Mouse (Mus musculus) hindlimb bud, embryonic 11.5 days (tissue): ENCODE measurements around the gene Theg.

Experiments used
- DNase-seq: peaks from one replicate; pipeline ENCODE4 v3.0.0-alpha.2; 2012; ENCODE audit warnings: low read depth, low spot score; ENCODE audit errors: extremely low spot score

The Theg gene

DNA sequence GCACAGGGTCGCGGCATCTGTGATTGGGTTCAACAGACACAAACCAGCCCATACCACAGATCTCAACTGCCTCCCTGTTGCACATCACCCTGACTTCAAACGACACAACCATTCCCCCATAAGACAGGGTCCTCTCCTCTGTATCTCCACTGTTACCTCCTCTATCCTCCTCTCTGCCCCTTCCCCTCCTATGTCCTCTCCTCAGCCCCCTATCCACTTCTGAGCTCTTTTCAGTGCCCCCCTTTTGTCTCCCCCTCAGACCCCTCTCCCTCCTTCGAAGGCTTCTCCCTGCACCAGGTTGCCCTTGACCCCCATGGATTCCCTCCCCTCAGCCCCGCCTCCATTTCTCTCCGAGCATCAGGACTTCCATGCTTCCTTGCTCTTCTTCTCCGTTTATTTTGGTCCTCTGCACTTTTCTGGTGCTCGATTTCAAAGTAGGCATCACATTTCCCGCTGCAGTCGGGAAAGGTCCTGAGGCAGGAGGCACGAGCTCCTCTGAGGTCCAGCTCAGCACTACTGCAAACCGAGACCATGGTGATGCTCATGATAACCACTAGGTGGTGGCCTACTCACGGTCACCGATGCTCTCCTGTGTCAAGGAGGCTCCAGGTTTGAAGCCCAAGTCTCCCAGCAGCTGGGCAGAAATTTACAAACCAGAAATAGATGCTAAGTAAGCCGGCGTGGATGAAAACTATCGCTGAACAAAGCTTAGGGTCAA, 7.9 kb upstream of the Theg start:
- peak; percentile 52 for DNase-seq

DNA sequence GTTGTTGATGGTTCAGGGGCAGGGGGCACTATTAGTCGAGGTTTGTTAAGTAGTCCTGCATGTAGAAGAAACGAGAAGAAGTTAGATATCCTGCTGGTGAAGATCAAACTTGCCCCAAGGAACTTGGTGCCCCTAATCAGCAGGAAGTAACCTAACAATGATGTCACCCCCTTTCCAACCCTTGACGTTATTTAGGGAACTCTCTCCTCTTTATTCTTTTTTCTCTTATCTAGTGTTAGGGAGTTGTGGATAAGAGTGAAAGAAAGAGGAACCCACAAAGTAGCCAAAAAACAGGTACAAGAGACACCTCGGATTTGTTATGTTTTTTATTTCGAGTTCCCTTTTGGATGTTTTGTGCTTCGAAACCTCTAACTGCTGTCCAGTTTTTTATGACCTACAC, 7.0 kb upstream of the Theg start:
- DNase-seq, result no peak

DNA sequence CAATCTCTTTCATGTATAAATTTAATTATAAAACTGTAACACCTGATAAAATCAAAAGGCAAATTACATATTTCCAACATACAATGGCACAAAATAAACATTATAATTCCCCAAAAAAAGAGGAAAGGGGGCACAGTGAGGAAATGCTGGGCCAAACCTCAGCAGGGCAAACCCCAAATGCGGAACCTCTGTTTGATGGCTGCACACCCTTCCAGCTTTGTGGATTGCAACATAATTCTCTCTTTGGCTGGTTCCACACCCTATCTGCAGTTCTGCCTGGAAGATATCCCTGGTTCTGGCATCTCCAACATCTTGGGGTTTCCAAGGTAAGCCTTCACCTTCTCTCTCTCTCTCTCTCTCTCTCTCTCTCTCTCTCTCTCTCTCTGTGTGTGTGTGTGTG, 3.6 kb upstream of the Theg start:
- no peak for DNase-seq

GRCm38 (mm10) chr10:79587752-79588126, 608 bp upstream of the Theg start:
- DNase-seq, result no peak

DNA sequence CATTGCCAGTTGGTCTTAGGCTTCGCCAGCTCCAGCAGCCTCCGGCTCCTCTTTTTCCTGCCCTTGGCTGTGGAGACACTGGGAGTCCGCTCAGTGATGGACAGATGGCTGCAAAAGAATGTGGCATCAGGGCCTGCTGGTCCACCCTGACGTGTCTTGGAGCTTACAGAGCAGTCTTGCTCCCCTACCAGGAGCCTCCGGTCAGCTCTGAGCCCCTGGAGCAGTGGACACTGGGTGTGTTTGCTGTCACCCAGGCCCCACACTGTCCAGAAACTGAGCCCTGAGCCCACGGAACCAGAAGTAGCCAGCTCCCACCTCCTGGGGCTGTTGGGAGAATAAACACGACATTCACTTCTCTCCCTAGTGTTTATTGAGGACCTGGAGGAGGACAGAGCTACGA, 888 bp downstream of the Theg start:
- no peak for DNase-seq

- DNase-seq, result no peak
These were observed 1.4 kb downstream of the Theg start for GRCm38 (mm10) chr10:79585723-79586122.

- no peak for DNase-seq
These were observed 2.0 kb downstream of the Theg start for GRCm38 (mm10) chr10:79585136-79585535.

- no peak for DNase-seq
These were observed 2.7 kb downstream of the Theg start for GRCm38 (mm10) chr10:79584426-79584825.

GRCm38 (mm10) chr10:79584021-79584420, 3.1 kb downstream of the Theg start:
- no peak for DNase-seq

GRCm38 (mm10) chr10:79581501-79581900, 5.6 kb downstream of the Theg start:
- DNase-seq, result no peak

- DNase-seq, result peak; percentile 3
These were observed 6.3 kb downstream of the Theg start for GRCm38 (mm10) chr10:79580811-79581210.

- no peak for DNase-seq
These were observed 6.8 kb downstream of the Theg start for GRCm38 (mm10) chr10:79580356-79580755.

DNA sequence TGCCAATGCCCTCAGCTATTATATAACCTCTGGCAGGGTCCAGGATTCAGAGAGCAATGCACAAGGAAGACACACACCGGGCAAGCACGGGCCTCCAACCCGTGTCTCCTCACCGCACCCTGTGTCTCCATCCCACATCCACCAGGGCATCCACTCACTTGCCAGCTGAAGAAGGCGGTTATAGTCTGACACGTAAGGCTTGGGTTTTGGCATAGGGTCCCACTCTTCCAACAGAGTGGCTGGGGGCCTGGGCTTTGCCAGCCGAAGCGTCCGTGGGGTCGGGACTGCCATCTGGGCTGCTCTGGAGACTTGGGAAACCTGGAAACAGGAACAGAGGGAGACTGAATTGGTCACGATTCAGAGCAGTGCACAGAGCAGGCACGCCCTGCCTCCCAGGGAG, 7.3 kb downstream of the Theg start:
- no peak for DNase-seq

DNA sequence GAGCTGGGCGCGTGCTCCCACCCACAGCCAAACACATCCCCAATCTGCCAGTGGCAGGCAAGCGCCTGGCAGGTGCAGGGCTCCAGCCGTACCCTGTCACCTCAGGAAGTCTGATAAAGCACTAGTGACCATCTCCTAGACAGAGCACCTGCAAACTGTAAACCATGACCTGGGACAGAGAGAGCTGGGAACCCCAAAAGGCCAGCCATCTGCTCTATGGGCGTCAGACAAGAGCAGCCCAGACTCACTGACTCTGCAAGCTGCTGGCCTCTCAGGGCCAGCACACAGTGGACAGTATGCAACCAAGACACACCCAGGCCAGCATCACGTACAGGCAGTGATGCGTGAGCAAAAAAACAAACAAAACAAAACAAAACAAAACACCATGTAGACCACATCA, 8.2 kb downstream of the Theg start:
- DNase-seq, result no peak

DNA sequence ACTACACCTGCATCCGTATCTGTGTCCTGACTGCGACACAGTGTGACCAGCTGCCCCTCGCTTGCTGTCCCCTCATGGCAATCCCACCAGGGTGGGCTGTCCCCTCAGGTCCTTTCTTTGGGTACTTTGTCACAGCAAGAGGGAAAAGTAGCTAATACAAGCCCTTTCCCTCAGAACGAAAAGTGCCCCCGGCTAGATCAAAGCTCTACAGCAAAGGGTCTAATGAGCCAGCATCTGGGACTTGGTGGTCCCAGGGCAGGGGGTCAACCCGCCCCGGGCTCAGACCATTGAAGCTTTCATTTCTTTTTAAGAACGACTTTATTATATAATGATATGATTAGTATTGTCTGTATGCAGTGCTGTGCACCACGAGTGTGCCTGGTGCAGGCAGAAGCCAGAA, 8.9 kb downstream of the Theg start:
- DNase-seq, result no peak

- no peak for DNase-seq
These were observed 9.8 kb downstream of the Theg start for GRCm38 (mm10) chr10:79577376-79577775.

DNA sequence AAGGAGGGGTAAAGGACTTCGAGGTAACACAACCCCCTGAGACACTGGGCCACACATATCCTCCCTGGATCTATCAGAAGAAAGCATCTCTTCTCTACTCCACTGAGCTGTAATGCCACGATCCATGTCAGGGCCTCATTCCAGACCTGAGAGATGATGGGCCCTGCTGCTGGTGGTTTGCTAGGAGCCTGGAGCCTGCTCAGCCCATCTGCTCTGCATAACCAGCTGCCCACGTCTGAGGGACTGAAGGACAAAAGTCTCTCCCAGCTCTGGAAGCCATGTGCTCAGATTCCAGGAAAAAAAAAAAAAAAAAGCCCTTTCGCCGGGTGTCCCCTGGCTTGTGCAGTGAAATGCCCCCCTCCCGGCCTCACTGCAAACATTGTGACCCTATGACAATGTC, 11.4 kb downstream of the Theg start:
- no peak for DNase-seq

DNA sequence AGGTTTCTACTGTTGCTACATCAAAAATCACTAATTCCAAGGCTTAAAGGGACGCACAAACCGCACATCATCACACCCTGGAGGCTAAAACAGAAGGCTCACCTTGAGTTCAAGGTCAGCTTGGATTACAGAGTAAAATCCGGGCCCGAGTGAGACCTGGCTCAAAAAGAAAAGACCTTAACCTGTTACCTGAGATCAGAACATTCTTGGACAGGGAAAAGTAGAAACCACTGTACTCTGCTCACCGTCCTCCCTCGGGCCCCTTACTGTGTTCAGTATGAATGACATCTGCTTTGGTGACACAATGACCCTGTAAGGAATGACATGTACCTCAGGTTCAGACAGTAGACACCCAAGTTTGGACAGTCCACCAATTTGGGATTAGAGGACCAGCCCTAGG, 12.3 kb downstream of the Theg start:
- no peak for DNase-seq

GRCm38 (mm10) chr10:79574350-79574749, 12.8 kb downstream of the Theg start:
- DNase-seq, result no peak

- DNase-seq, result no peak
These were observed 13.5 kb downstream of the Theg start for GRCm38 (mm10) chr10:79573611-79574010.

DNA sequence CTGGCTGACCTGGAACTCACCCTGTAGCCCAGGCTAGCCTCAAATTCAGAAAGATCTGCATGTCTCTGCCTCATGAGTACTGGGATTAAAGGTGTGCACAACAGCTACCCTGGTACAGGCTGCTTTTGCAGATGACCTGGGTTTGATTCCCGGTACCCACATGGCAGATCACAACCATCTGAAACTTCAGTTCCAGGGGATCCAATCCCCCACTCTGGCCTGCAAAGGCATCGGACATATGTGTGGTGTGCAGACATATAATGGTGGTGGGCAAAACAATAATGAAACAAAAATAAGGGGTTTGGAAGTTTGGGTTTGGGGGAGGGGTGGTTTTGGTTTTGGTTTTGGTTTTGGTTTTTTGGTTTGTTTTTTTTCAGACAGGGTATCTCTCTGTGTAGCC, 15.8 kb downstream of the Theg start:
- no peak for DNase-seq

- DNase-seq, result no peak
These were observed 17.2 kb downstream of the Theg start for GRCm38 (mm10) chr10:79569921-79570320.

DNA sequence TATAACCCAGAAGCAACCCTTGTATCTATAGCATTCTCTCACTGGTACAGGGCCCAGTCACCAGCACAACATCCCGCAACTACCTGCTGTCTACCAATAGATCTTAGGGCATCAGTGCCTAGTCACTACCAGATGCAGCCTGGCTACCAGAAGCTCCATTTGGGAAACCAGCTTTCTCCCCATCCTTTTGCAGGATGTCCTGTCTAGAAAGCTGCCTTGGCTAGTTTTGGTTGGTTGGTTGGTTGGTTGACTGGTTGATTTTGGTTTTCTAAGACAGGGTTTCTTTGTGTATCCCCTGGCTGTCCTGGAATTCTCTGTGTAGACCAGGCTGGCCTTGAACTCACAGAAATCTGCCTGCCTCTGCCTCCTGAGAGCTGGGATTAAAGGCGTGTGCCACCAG, 27.4 kb downstream of the Theg start:
- no peak for DNase-seq
